Mouse (Mus musculus) testis, adult 2 months (tissue): ENCODE data around the gene Fblim1.

Experiments
- CTCF ChIP-seq: fragments of 200-500 bp; IDR thresholded peaks from 2 replicates; pipeline ENCODE4 v1.5.1; 2012; ENCODE audit warnings: low read depth, mild to moderate bottlenecking, inconsistent platforms, low read length, moderate library complexity; ENCODE audit not compliant: control insufficient read depth, insufficient read depth, insufficient replicate concordance
- POLR2A ChIP-seq: fragments of 200-500 bp; IDR thresholded peaks from 2 replicates; pipeline ENCODE4 v1.6.1; 2012; ENCODE audit warnings: low read depth, mild to moderate bottlenecking, inconsistent platforms, low read length, moderate library complexity; ENCODE audit not compliant: control insufficient read depth

- TF ChIP-seq CTCF (no peak), POLR2A (no peak)
These were observed 77.0 kb downstream of the Fblim1 start for GRCm38 (mm10) chr4:141528938-141529337.
